Mouse (Mus musculus): ENCODE measurements around the gene Bub1b. TPM values are rescaled to one million over a fixed set of nuclear protein-coding genes. Genes with fewer than 3 reads are reported as not detected.

The Bub1b gene
- polyA plus RNA-seq, 1 experiment from 2014 or later: 9.4 TPM

DNA sequence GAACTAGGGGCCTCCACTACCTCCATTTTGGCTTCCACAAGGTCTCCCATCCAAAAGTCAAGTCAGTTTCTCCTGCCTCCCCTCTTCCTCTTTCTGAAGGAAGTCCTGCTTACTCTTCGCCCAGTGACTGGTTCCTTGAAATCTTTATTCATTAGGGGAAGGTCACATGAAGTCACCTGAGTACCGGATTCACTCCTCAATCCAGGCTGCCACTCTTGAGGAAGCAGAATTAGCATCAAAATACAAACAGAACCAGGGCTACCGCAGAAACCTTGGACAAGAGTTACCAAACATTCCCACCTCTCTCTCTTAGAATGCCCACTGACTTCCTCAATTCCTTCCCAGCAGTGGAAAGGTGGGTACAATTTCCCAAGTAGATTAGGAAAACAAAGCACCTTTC, 10.3 kb upstream of the Bub1b start:
- H3K79me2 ChIP-seq (ENCODE audit: inconsistent target): no peaks in the 10 kb centered on the region
- no peak overlapping the region for H3K27ac ChIP-seq
- no peak overlapping the region for H3K4me3 ChIP-seq (ENCODE audit: inconsistent target)
- WGBS (ENCODE audit: missing documents): 62% methylated on average over 3 of the region's 3 CpGs
- no peaks in the 10 kb centered on the region for H3K36me3 ChIP-seq (ENCODE audit: inconsistent target)

DNA sequence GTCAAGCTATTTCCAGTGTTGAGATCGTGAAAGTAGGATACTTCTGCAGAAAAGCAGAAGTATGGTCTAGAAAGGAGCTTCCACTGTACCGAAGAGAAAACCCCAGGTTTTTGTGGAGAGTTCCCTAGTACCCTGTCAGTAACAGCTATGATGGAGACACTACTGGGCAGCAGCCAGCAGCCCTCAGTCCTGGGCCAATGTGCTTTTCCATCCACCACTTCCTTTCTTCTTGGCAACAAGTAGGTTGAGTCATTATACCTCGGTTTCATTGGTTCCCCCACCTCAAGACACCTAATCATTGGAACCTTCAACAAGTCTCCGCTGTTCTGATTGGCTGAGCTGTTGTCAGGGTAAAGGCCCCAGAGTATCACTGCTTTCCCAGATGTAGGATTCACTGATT, 6.9 kb upstream of the Bub1b start:
- 28% methylated on average over 4 of the region's 4 CpGs for WGBS (ENCODE audit: missing documents)
- H3K79me2 ChIP-seq (ENCODE audit: inconsistent target): no peaks in the 10 kb centered on the region
- H3K4me3 ChIP-seq (ENCODE audit: inconsistent target): no peak overlapping the region
- H3K27ac ChIP-seq: no peak overlapping the region
- H3K36me3 ChIP-seq (ENCODE audit: inconsistent target): no peaks in the 10 kb centered on the region

GRCm38 (mm10) chr2:118599087-118599486, 1.1 kb downstream of the Bub1b start:
- H3K36me3 ChIP-seq (ENCODE audit: inconsistent target): no peaks in the 10 kb centered on the region
- H3K27ac ChIP-seq: peak overlapping the region; percentile 67; the same call in 1 of the 2 replicates
- 57% methylated on average over 4 of the region's 5 CpGs for WGBS (ENCODE audit: missing documents)
- peak overlapping the region; percentile 85 for H3K4me3 ChIP-seq (ENCODE audit: inconsistent target)
- peaks cover 59% of the 10 kb centered on the region for H3K79me2 ChIP-seq (ENCODE audit: inconsistent target)

DNA sequence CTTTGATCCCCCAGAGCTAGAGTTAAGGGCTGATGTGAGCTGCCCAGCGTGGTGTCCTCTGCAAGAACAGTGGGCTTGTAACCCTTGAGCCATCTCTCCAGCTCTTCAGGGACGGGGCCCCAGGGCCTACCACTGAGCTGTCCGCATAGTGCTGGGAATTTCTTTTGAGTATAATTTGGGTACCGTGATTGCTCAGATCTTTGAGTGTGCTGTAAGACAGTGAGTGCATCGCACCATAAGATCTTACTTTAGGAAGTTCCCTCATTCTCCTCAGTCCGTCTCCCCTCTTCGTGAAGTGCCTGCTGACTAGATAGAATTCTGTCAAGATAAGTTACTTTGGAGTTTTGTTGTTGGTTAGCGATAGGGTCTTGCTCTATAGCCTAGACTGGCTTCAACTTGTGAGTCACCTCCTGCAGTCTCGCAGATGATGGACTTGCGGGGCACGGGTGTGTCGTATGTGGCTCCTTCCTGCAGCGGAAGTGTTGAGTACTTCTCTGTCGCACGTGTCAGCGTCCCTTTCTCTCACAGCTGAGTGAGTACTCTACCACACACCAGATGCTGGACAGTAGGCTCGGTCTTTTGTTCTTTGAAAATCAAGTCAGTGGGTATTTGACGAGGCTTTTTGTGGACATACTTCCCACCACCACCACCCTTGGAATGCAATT, 3.7 kb downstream of the Bub1b start:
- H3K27ac ChIP-seq: peak overlapping the region; percentile 40
- H3K36me3 ChIP-seq (ENCODE audit: inconsistent target): no peaks in the 10 kb centered on the region
- H3K79me2 ChIP-seq (ENCODE audit: inconsistent target): peaks cover 78% of the 10 kb centered on the region
- WGBS (ENCODE audit: missing documents): 68% methylated on average over 18 of the region's 18 CpGs
- H3K4me3 ChIP-seq (ENCODE audit: inconsistent target): no peak overlapping the region

DNA sequence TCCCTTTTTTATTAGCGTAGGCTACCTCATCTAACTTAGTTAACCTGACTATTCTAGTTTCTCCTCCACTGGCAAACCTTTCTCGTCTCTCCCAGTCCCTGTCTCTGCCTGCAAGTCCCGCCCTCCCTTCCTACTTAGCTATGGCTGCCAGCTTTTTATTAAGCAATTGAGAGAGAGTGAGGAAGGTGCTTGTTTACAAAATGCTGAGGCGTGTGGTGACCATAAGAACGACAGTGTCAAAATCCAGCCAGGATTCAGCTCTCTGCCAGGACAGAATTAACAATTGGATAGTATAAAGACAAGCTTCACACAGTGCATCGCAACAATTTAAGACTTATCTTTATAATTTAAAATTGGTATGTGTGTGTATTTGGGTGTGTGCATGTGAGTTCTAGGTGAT, 6.1 kb downstream of the Bub1b start:
- WGBS (ENCODE audit: missing documents): 96% methylated on average over 6 of the region's 6 CpGs
- H3K4me3 ChIP-seq (ENCODE audit: inconsistent target): no peak overlapping the region

DNA sequence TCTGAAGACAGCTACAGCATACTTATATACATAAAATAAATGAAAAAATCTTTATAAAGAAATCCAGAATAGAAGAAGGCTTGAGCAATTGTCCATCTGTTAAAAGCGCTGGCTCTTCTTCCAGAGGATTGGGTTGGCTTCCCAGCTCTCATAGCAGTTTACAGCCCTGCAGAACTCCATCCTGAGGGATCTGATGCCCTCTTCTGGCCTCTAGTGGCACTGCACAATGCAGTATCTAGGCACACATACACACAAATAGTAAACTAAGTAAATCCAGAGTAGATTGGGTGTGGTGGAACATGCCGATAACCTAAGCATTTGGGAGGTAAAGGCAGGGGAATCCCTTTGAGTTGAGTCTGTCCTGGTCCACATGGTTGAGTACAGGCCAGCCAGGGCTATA, 8.0 kb downstream of the Bub1b start:
- WGBS (ENCODE audit: missing documents): 97% methylated on average over 2 of the region's 2 CpGs
- no peak overlapping the region for H3K4me3 ChIP-seq (ENCODE audit: inconsistent target)
- peaks cover 54% of the 10 kb centered on the region for H3K79me2 ChIP-seq (ENCODE audit: inconsistent target)
- no peaks in the 10 kb centered on the region for H3K36me3 ChIP-seq (ENCODE audit: inconsistent target)
- no peak overlapping the region for H3K27ac ChIP-seq

More for the DNA sequence above, 6.1 kb downstream of the Bub1b start:
- H3K36me3 ChIP-seq (ENCODE audit: inconsistent target): no peaks in the 10 kb centered on the region
- no peak overlapping the region for H3K27ac ChIP-seq
- peaks cover 73% of the 10 kb centered on the region for H3K79me2 ChIP-seq (ENCODE audit: inconsistent target)

- WGBS (ENCODE audit: missing documents): 93% methylated on average over 5 of the region's 5 CpGs
- Histone ChIP-seq H3K4me3 (ENCODE audit: inconsistent target) (no peak overlapping the region), H3K36me3 (ENCODE audit: inconsistent target) (no peaks in the 10 kb centered on the region), H3K79me2 (ENCODE audit: inconsistent target) (peaks cover 44% of the 10 kb centered on the region), H3K27ac (no peak overlapping the region)
These were observed 9.0 kb downstream of the Bub1b start for GRCm38 (mm10) chr2:118606976-118607375.

GRCm38 (mm10) chr2:118618013-118618412, 20.0 kb downstream of the Bub1b start:
- no peak overlapping the region for H3K4me3 ChIP-seq (ENCODE audit: inconsistent target)
- no peak overlapping the region for H3K27ac ChIP-seq
- H3K36me3 ChIP-seq (ENCODE audit: inconsistent target): no peaks in the 10 kb centered on the region
- WGBS (ENCODE audit: missing documents): 100% methylated on average over 3 of the region's 5 CpGs
- no peaks in the 10 kb centered on the region for H3K79me2 ChIP-seq (ENCODE audit: inconsistent target)

DNA sequence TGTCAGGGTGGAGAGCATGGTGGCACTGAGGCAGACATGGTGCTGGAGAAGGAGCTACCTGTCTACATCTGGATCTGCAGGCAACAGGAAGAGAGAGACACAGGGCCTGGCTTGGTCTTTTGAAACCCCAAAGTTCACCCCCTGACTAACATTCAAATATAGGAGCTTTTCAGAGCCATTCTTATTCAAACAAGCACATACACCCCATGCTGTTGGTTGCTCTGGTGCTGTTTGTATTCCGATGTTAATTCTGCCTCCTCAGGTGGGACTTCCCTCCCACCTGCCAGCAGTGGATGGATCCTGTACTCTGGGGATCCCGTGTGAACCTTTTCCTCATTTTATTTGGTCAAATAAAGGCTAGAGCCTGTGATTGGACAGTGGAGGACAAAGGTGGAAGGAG, 22.1 kb downstream of the Bub1b start:
- WGBS (ENCODE audit: missing documents): 97% methylated on average over 2 of the region's 2 CpGs
- no peaks in the 10 kb centered on the region for H3K79me2 ChIP-seq (ENCODE audit: inconsistent target)
- no peaks in the 10 kb centered on the region for H3K36me3 ChIP-seq (ENCODE audit: inconsistent target)
- H3K27ac ChIP-seq: no peak overlapping the region
- H3K4me3 ChIP-seq (ENCODE audit: inconsistent target): no peak overlapping the region

DNA sequence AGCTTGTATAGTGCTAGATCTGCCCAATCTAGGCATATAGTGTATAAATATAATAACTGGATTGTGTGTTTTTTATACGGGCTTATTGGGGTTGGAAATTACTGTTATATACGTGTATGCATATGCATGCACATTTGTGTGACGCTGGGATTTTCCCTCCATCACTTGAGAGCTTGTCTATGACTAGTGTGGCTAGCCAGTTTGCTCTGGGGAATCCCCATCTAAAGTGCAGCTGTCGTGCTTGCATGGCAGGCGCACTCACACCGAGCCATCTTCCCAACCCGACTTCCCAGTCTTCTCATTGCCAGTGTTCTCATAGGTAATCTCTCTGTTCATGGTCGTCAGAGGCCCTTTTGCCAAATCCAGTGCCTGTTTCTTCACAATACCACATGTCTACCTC, 22.6 kb downstream of the Bub1b start:
- Histone ChIP-seq H3K4me3 (ENCODE audit: inconsistent target) (no peak overlapping the region), H3K79me2 (ENCODE audit: inconsistent target) (no peaks in the 10 kb centered on the region), H3K27ac (no peak overlapping the region), H3K36me3 (ENCODE audit: inconsistent target) (no peaks in the 10 kb centered on the region)
- WGBS (ENCODE audit: missing documents): 95% methylated on average over 8 of the region's 8 CpGs

- Histone ChIP-seq H3K27ac (no peak overlapping the region), H3K36me3 (ENCODE audit: inconsistent target) (no peaks in the 10 kb centered on the region; the same call in 1 of the 2 replicates), H3K4me3 (ENCODE audit: inconsistent target) (no peak overlapping the region), H3K79me2 (ENCODE audit: inconsistent target) (no peaks in the 10 kb centered on the region)
- 92% methylated on average over 6 of the region's 6 CpGs for WGBS (ENCODE audit: missing documents)
These were observed 31.3 kb downstream of the Bub1b start for GRCm38 (mm10) chr2:118629276-118629675.

DNA sequence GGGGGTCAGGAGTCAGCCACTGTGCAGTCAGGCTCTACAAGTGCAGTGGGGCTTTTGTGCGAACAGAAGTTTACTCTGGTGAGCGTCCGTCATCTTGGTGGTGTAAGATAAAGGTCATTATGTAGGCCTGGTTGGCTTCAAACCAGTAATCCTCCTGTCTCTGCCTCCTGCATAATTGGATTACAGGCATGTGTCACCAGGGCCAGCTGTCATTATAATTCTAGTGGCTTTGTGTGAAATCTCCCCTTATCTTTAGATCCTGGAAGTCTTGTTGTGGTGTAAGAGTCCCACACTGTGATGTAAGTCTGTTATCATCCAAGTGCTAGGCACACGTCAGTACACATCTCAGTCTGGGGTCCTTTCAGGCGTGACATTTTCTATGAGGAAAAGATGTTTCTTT, 35.4 kb downstream of the Bub1b start:
- Histone ChIP-seq H3K4me3 (ENCODE audit: inconsistent target) (no peak overlapping the region), H3K27ac (no peak overlapping the region), H3K36me3 (ENCODE audit: inconsistent target) (peaks cover 7% of the 10 kb centered on the region; the same call in 1 of the 2 replicates), H3K79me2 (ENCODE audit: inconsistent target) (no peaks in the 10 kb centered on the region)
- WGBS (ENCODE audit: missing documents): 88% methylated on average over 5 of the region's 5 CpGs

DNA sequence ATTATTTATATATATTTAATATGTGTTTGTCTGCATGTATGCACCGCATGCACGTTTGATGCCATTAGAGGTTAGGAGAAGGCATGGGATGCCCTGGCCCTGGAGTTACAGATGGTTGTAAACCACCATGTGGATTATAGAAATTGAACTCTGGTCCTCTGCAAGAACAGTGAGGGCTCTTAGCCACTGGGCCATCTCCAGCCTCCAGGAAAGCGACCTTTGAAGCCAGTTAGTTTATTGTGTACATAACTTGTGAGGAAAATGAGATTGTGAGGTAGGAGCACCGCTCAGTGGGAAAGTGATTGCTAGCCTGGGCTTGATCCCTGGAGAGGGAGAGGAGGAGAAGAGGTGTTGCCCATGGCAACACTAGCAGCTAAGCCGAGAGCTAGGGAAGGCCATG, 39.2 kb downstream of the Bub1b start:
- Histone ChIP-seq H3K79me2 (ENCODE audit: inconsistent target) (no peaks in the 10 kb centered on the region), H3K36me3 (ENCODE audit: inconsistent target) (peaks cover 7% of the 10 kb centered on the region; the same call in 1 of the 2 replicates), H3K4me3 (ENCODE audit: inconsistent target) (no peak overlapping the region), H3K27ac (no peak overlapping the region)
- 94% methylated on average over 5 of the region's 5 CpGs for WGBS (ENCODE audit: missing documents)

DNA sequence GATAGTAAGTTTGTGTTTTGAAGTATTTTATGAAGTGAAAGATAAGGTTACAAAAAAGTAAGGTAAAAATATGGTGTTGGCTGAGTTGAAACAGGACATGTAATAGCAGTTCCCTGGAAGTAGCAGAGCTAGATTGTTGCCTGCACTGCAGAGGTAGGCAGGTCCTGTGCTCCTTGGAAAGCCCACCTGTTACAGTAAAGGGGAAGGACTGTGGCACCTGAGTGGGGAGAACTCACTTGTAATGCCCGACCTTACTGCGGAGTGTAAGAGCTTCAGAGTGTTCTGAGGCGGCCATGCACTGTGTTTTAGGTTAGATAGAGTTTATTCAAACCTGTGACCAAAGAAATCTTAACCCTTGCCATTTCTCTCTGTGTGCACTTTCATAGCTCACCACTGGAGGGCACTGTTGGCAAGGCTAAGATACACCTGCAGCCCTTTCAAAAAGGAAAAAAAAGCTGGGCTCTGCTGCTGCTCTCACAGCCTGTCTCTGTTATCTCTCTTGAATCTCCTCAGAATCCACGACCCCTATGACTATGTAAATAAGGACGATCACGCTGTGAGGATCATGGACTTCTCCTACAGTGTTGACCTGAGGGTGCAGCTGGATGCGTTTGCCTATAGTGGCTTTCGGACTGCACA, 40.0 kb downstream of the Bub1b start:
- H3K27ac ChIP-seq: no peak overlapping the region
- WGBS (ENCODE audit: missing documents): 39% methylated on average over 8 of the region's 8 CpGs
- H3K4me3 ChIP-seq (ENCODE audit: inconsistent target): no peak overlapping the region
- peaks cover 7% of the 10 kb centered on the region; the same call in 1 of the 2 replicates for H3K36me3 ChIP-seq (ENCODE audit: inconsistent target)
- no peaks in the 10 kb centered on the region for H3K79me2 ChIP-seq (ENCODE audit: inconsistent target)

DNA sequence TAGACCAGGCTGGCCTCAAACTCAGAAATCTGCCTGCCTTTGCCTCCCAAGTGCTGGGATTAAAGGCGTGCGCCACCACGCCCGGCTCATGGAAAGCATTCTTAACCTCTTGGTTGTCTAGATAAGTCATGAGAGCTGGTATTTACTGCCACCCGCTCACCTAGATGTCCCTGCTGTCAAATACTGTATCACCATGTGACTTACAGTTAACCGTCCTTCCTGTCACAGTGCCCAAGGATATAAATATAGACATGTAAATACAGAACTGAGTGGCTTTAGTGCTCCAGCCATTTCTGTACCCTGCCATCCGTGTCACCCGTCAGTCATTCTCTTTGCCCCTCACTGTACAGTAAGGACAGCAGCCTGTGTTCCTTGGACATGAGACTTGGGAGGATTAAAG, 40.7 kb downstream of the Bub1b start:
- Histone ChIP-seq H3K36me3 (ENCODE audit: inconsistent target) (0 out of 2 replicates have a peak, but pooled peaks cover 7% of the 10 kb centered on the region), H3K79me2 (ENCODE audit: inconsistent target) (no peaks in the 10 kb centered on the region), H3K27ac (no peak overlapping the region), H3K4me3 (ENCODE audit: inconsistent target) (no peak overlapping the region)
- WGBS (ENCODE audit: missing documents): 80% methylated on average over 8 of the region's 8 CpGs

Measured in macrophage (primary cell).